Mouse (Mus musculus) right cerebral cortex, postnatal 25 days (tissue): ENCODE measurements at regions not wholly inside any gene's neighbourhood (a gene's known extent, or its start where the extent isn't known, plus 50 kb on each side); places are given as distances from the start of the nearest gene placed in this dataset.
A peak's percentile ranks its signal among the peaks of the same experiment; 100 is the strongest.
"Not testable (repeated sequence)": the region's sequence is repeated elsewhere in the genome, so short reads cannot be mapped to it uniquely, and the experiment has no call there.

Experiments used
- DNase-seq: peaks from one replicate; pipeline ENCODE4 v3.0.0; 2022

DNA sequence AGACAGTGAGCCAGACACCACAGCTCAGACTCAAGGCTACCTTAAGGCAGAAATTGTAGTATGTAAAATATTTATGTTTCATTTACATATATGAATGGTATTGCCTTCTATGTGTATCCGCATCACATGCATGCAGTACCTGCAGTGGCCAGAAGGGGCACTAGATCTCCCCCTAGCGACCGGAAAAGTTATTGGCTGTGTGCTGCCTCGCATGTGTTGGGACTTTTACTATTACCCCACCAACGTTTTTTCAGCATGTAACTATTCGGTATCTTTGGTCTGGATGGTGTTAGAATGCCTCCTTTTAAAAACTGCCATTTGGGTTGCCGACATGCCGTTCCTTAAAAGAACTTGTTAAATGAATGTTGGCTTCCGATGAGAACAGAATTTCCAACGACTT lies 145.7 kb upstream of the Mocs1 start:
- no peak for DNase-seq

DNA sequence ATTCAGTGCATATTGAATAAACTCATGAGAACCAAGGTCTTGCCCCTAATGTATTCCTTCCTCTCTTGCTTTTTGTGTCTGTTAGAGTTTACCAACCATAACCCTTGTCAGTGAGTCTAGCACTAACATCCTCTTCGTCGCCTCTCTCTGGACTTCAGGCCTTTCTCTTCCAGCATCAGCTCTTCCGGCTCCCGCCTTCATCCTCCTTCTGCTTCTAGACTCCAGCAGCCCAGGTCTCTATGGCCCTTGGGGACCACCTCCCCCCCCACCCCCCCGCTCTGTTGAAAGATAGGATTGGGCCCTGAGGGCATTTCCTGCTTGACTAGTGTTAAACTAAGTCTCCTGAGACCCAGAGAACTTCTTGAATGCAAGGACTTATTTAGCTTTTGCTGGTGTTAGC lies 144.7 kb upstream of the Mocs1 start:
- no peak for DNase-seq

DNA sequence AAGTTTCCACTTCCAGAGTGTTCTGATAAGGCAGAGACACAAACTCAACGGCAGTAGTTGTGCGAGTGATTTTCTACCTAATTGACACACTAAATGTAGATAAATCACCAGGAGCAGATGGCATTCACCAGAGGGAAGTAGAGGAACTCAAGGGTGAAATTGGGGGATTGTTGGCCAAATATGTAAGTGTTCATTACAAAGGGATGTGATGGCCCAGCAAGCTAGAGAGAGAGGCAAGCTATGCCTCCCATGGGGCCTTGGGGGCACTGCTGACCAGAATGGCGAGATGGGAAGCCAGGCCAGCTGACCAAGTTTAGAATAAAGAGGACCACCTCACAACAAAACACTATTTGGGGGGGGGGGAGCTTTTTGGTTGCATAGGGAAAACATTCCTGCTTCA lies 136.5 kb upstream of the Mocs1 start:
- no peak for DNase-seq

DNA sequence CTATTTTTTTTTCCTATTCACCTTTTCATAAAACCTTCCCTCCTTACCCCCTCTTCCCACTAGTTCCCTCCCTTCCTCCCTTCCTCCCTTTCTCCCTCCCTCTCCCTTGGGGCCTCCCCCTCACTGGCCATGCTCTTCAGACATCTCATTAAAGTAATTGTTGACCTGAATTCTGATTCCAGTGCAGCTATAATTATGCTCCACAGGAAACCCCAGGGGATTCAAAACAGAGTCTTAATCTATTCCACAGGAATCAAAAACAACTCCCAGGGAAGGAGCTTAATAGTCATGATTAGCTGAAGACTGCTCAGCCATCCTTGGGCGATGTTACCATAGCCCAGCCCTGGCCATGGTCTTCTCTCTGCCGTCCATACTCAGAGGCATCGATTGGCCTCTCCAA lies 123.7 kb upstream of the Mocs1 start:
- no peak for DNase-seq

DNA sequence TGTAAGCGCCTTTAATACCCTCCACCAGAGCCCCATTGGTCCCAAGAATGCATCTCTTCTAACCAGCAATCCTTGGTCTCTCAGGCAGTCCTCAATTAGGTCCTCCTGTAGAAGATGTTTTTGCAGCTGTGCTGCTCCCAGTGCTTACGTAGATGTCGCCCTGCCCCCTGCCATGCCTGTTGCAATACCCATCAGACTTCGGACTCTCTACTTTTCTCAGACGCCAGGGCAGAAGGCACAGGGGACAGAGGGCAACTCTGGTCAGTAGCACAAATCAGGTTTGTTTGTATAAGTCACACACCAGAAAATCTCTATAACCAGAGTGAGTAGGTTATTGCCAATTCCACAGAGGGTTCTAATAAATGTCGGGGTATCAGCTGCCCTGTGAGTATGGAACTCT lies 123.0 kb upstream of the Mocs1 start:
- DNase-seq, result no peak

DNA sequence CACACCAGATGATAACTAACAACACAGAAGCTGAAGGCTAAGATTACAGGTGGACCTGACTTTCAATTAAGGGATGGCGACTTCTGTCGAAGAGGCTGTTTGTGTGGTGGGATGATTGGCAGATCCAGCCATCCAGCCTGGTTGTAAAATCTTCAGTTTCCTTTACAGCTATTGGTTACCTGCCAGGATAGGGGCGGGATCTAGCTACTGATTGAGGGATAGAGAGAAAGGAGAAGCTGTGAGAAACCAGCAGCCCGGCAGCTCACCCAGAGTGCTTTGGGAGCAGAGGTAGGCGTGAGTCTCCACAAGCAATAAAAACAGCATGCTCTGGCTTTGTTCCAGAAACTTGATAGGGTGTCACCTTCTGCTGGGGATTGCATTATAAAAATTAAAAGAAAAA lies 119.1 kb upstream of the Mocs1 start:
- DNase-seq, result peak; percentile 63

DNA sequence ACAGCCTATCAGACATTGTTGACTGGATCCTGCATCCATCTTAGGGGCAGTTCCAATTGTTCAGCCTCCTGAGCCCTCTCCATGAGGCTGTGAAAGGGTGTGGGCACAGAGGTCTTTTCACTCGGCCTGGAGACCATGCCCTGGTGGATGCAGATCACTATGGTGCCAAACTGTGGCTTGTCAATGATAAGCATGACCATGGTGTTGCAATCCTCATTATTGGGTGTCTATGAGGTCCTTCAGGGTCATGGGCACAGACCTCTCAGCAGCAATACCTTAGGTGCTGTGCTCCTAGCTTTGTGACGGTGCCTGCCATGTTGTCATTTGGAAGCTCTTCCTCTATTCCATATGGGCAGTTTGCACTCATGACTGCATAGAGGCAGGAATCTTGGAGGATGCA lies 114.0 kb upstream of the Mocs1 start:
- DNase-seq, result no peak

DNA sequence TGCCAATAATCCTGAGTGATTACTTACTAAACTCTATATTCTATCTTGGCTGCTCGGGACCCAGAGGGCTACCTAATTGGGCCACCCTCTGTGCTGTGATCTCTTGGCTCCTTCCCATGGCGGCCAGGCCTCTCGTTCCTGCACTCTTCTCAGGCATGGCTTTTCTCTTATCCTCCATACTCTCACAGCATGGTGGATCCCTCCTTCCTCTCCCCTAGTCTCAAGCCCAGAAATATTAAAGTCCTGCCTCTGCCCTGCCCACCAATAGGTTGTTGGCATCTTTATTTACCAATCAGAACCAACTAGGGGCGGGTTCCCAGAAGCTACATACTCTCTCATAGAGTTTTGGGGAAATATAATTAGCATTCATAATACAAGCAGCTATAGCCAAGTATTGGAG lies 100.6 kb upstream of the Mocs1 start:
- no peak for DNase-seq

DNA sequence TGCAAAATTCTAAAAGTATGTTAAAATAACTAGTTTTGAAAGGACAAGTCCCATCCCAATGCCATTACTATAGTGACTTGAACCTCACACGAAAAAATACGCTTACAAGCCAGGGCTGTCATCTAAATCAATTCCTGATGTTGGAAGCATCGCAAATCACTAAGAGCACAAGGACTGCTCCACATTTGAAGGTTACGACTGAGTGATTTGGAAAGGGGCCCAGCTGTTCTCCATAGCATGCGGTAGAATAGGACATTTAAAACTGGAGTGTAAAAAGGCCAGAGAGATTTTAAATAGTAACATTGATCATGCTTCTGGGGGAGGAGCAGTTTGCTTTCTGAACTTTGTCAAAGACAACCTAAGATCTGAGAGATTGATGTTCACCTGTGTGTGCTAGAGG lies 92.8 kb upstream of the Mocs1 start:
- no peak for DNase-seq

DNA sequence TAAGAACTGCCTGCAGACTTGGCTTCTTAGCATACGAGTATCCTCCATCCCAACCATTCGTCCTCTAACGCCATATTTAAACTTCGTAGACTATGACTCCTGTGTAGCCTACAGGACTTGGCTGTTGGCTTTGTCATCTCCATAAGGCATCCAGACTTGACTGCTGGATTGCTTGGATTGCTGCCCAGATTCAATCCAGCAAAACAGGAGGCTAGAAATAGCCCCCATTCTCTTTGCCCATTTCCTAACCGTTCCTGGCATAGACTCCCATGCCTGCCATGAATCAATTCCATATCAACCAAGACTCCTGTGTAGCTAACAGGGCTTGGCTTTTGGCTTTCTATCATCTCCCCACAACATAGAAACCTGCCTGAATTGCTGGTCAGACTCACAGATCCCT lies 90.3 kb upstream of the Mocs1 start:
- DNase-seq, result no peak

DNA sequence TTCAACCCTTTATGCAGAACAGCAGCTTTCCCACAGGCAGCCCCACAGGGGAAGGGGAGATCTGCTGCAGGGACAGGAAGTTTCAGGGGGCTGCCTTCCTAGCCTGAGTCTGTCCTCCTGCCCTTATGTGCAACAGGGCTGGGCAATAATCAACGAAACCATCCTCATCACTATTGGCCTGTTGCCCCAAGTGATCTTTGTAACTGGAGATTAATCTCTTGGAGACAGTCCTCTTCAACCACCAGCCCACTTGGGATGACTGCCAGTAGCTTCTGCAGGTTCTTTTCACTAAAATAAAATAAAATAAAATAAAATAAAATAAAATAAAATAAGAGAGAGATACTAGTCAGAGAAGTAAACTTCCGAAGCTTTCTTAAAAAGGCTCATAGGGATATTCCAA lies 85.5 kb upstream of the Mocs1 start:
- no peak for DNase-seq

DNA sequence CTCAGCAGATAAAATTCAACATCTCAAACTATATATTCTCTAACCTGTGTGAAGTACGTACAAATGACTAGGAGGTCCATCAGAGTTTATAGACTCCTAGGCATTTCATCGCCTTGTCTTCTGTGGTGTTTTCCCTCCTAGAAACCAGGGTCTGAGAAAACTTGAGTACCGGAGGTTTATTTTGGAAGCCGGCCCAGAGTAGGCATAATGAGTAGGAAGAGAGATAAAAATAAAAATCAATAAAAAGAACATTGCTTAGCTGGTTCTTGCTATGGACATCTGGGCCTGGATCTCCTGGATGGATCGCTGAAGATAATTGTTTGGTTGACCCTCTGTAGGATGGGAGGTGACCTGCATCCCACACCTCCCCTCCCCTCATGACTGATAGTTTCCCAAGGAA lies 81.5 kb upstream of the Mocs1 start:
- peak; percentile 24 for DNase-seq

DNA sequence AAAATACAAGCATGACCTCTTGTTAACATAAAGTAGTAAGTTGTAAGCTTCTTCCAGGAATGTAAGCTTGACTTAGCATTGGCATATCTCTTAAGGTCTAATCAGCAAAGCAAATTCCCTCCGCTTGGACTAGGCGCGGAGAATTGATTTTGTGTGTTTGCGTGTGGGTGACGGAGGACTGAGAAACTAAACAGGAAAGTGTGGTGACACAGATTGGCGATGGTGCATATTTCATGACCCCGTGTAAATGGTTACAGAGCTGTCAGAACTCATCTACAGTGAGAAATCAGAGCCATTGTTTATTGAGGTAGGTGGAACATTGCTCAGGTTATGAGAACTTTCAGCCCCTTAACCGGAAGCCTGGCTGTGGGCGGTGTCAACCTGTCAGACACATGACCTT lies 78.8 kb upstream of the Mocs1 start:
- no peak for DNase-seq

DNA sequence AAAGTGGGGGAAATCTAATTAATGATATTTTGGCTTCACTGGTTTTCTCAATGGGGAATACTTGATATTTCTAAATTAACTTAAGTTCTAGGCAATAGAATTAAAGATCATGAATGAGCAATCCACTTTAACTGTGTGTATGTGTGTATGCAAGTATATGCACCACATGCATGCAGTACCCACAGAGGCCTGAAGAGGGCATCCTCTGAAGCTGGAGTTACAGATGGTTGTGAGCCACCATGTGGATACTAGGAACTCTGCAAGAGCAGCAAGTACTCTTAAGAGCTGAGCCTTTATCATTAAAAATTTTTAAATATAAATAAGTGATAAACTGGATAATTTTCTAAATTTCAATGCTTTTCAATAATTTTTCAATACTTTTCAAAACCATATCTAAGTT lies 69.0 kb upstream of the Mocs1 start:
- no peak for DNase-seq

DNA sequence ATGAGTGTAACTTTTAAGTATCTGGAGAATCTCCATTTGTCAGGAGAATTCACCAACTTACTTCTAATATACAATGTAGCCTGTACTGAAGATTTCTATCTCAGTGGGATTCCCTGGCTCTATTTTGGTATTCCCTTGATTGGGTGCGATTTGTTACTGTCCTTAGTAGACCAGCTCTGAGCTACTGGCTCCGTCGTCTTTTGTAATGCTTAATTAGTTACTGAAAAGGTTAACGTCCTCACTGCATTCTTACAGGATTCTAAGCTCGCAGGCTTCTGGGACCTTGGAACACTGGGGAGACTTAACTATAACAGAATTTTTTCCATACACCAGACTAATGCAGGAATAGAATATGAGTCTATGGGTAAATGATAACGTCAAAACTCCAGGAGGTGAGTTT lies 67.9 kb upstream of the Mocs1 start:
- DNase-seq, result not testable (repeated sequence)

DNA sequence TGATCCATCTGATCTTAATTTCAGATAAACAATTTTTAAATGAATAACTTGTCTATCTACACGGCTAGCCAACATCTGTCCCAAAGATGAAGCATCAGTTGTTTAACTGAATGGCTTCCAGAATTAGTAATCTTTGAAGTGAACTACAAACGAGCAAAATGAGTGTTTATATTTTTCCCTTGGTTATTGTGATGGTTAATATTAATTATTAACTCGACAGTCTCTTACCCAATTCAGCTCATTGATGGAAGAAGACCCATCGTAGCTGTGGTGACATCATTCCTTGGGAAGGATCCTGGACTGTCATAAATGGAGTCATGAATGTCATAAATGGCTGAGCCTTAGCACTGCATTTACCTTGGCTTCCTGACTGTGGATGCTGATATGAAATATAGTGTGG lies 60.4 kb upstream of the Mocs1 start:
- DNase-seq, result no peak

DNA sequence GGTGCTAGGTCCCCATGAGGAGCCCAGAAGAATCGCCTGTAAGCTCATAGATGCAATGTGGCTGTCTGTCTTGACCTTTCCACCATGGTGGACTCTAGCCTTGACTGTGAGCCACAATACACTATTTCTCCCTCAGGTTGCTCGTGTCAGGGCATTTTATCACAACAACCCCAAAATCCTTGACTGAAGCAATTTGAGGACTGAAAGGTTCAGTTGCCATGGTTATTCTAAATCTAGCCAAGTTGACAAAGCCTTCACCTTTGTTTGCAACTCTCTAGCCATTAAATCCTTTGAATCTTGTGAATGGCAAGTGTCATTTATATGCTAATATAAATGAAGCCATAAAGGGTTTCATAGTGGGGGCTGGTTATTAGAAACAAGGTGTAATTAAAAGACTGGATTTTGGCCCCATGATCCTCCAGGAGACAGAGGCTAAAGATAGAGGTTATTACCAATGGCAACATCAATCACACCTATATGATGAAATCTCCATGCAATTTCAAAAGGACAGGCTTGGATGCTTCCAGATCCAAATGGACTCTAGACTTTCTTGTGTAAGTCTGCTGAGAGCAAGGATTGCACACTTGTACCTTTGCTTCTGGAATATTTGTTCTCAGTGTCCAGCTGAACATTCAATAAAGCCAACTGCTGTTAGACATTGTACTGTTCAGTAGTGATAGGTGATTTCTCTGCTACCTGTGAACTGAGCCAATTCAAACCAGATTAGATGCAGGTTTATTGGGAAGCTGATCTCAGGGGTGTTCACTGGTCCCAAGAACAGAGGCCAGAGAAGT lies 59.5 kb upstream of the Mocs1 start:
- no peak for DNase-seq

DNA sequence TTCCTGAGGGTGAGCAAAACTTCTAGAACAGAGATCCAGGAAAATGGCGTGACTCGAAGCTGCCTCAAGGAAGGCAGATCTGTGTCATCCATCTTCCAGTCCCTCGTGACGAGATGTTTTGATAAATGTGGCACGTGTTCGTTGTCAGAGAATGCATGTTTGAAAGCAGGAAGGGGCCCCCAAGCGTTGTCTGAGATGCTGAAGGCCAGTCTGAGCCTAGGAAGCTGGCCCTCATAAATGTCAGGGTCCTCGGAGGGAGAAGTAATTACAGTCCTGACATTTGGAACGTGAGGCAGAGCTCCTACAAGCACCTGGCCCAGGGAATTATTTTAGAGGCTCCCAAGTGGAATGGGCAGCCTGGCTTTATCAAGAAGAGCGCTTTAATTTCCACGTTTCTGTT lies 50.5 kb upstream of the Mocs1 start:
- DNase-seq, result no peak
